10 mouse cellular contexts compared by ENCODE assay signal in the genomic region with DNA sequence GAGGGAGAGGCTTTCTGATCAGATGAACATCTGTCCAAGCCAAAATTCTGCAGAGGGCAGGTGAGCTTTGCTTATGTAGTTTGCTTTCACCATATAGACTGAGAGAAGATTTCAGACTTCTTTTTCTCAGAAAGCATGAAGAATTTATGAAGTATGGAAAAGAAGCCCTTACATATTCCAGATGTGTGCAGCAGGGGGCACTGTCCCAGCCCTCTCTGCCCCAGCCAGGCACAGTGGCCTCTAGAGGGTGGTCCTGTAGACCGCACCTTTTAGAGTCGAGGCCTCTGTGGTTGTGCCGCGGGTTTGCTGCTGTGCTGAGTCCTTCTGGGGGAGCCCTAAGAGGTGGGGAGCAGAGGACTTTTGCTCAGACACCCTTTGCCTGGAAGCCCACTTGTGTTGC. TPM values are rescaled to one million over a fixed set of nuclear protein-coding genes. Genes with fewer than 3 reads are reported as not detected.
DNase-seq lines count a peak whose midpoint lies in the region; ATAC-seq lines count a peak whose summit lies in the region.
"Had no signal": no experiment of that assay in that cellular context is flagged by ENCODE, and none has a peak within 500 bp of the region (broad histone marks: within the 10 kb centered on the region; RNA-seq: fewer than 3 reads in every experiment).

No protein-coding gene starts in this region.

- peak; percentile 33; the same call in 1 of the 2 replicates for ATAC-seq in forebrain, embryonic 13.5 days
- ATAC-seq in forebrain, embryonic 16.5 days = no peak
- ATAC-seq in hematopoietic stem cell, adult 5-6 weeks (replicated peaks in 1 of 2; ENCODE audit: insufficient read depth in 1 of 2, low FRiP score in 2 of 2, low TSS enrichment in 1 of 2, low read depth in 1 of 2, poor library complexity in 2 of 2, severe bottlenecking in 2 of 2) = peak; percentile 37 to 63; a peak in 2 of 4 replicates

- no peak overlapping the region for H3K27ac ChIP-seq in forebrain, embryonic 13.5 days
- H3K27ac ChIP-seq in forebrain, embryonic 16.5 days (ENCODE audit: low read length) = no peak overlapping the region
- H3K27ac ChIP-seq: embryonic facial prominence, embryonic 13.5 days had no signal

- no peak overlapping the region for H3K9ac ChIP-seq in forebrain, embryonic 13.5 days
- no peak overlapping the region for H3K9ac ChIP-seq in forebrain, embryonic 16.5 days (replicated peaks; ENCODE audit: low read depth, low read length)
- H3K9ac ChIP-seq: embryonic facial prominence, embryonic 13.5 days had no signal

- no peaks in the 10 kb centered on the region for H3K27me3 ChIP-seq in forebrain, embryonic 13.5 days
- no peaks in the 10 kb centered on the region for H3K27me3 ChIP-seq in forebrain, embryonic 16.5 days (replicated peaks; ENCODE audit: control insufficient read depth, insufficient read depth, low read length)
- H3K27me3 ChIP-seq: embryonic facial prominence, embryonic 13.5 days had no signal

- H3K9me3 ChIP-seq in forebrain, embryonic 13.5 days (replicated peaks) = no peaks in the 10 kb centered on the region
- H3K9me3 ChIP-seq in forebrain, embryonic 16.5 days (ENCODE audit: control insufficient read depth, low read length) = no peaks in the 10 kb centered on the region
- H3K9me3 ChIP-seq: embryonic facial prominence, embryonic 13.5 days had no signal

- H3K4me2 ChIP-seq in forebrain, embryonic 13.5 days = no peak overlapping the region
- no peak overlapping the region for H3K4me2 ChIP-seq in forebrain, embryonic 16.5 days (ENCODE audit: low read length)
- H3K4me2 ChIP-seq: embryonic facial prominence, embryonic 13.5 days had no signal

- no peak overlapping the region for H3K4me3 ChIP-seq in forebrain, embryonic 13.5 days
- no peak overlapping the region for H3K4me3 ChIP-seq in forebrain, embryonic 16.5 days (replicated peaks; ENCODE audit: low read length)
- H3K4me3 ChIP-seq: embryonic facial prominence, embryonic 13.5 days; myocyte had no signal

- no peaks in the 10 kb centered on the region for H3K4me1 ChIP-seq in forebrain, embryonic 13.5 days
- no peaks in the 10 kb centered on the region for H3K4me1 ChIP-seq in forebrain, embryonic 16.5 days (replicated peaks; ENCODE audit: control insufficient read depth, insufficient read depth, low read length)
- H3K4me1 ChIP-seq: embryonic facial prominence, embryonic 13.5 days had no signal

- H3K36me3 ChIP-seq in forebrain, embryonic 13.5 days (ENCODE audit: poor library complexity, severe bottlenecking) = peaks cover 88% of the 10 kb centered on the region
- H3K36me3 ChIP-seq in forebrain, embryonic 16.5 days (ENCODE audit: control insufficient read depth, insufficient read depth) = peaks cover 10% of the 10 kb centered on the region

- 68% methylated on average over 4 of the region's 4 CpGs for WGBS in forebrain, embryonic 13.5 days
- 56% methylated on average over 4 of the region's 4 CpGs for WGBS in forebrain, embryonic 16.5 days

- DNase-seq in retina, embryonic 14.5 days (ENCODE audit: low spot score) = peak; percentile 24
- DNase-seq in retina, postnatal 1 day = no peak
- peak; percentile 69 for DNase-seq in thymus, postnatal 4 days
- no peak for DNase-seq in urinary bladder, postnatal 25 days (ENCODE audit: low spot score)
- DNase-seq in right cerebral cortex, adult 18-20 months = no peak

RNA-seq across cellular contexts. Expression of a gene that starts 43.0 kb away (rescaled TPM):
- polyA plus RNA-seq in forebrain, embryonic 13.5 days (2015; fragmentation: Nextera tagmentation; extraction: Ambion mirVana) = 19.2 and 21.7 TPM in 2 replicates
- 23.0 and 27.9 TPM in 2 replicates for polyA plus RNA-seq in forebrain, embryonic 16.5 days (2015; fragmentation: Nextera tagmentation; extraction: Ambion mirVana)
- 13.4 and 17.4 TPM in 2 replicates for total RNA-seq in hematopoietic stem cell, adult 5-6 weeks (2017)

RNA-seq across cellular contexts. Expression of a gene that starts 52.9 kb away (rescaled TPM):
- polyA plus RNA-seq in forebrain, embryonic 13.5 days (2015; fragmentation: Nextera tagmentation; extraction: Ambion mirVana) = 322 and 326 TPM in 2 replicates
- 164 and 192 TPM in 2 replicates for polyA plus RNA-seq in forebrain, embryonic 16.5 days (2015; fragmentation: Nextera tagmentation; extraction: Ambion mirVana)
- total RNA-seq in hematopoietic stem cell, adult 5-6 weeks (2017) = 634 and 659 TPM in 2 replicates

RNA-seq across cellular contexts. Expression of a gene that starts 58.4 kb away (rescaled TPM):
- 48.4 and 48.9 TPM in 2 replicates for polyA plus RNA-seq in forebrain, embryonic 13.5 days (2015; fragmentation: Nextera tagmentation; extraction: Ambion mirVana)
- polyA plus RNA-seq in forebrain, embryonic 16.5 days (2015; fragmentation: Nextera tagmentation; extraction: Ambion mirVana) = 43.4 and 49.9 TPM in 2 replicates
- 36.4 and 63.7 TPM in 2 replicates for total RNA-seq in hematopoietic stem cell, adult 5-6 weeks (2017)

Comparison
In these comparisons a context has a peak if more than half of its experiments do, and no peak if none do; other contexts are left out.
1. DNase-seq: peak in retina, embryonic 14.5 days (single experiment) and thymus, postnatal 4 days (single experiment); none in retina, postnatal 1 day (single experiment), urinary bladder, postnatal 25 days (single experiment) and right cerebral cortex, adult 18-20 months (single experiment).